Mouse (Mus musculus) kidney, postnatal 10 days (tissue): ENCODE results near the gene Timm10.
A peak's percentile ranks its signal among the peaks of the same experiment; 100 is the strongest.

Source experiments
- DNase-seq: peaks from one replicate; pipeline ENCODE4 v3.0.0; 2021; ENCODE audit warnings: mixed read lengths

Gene Timm10

DNA sequence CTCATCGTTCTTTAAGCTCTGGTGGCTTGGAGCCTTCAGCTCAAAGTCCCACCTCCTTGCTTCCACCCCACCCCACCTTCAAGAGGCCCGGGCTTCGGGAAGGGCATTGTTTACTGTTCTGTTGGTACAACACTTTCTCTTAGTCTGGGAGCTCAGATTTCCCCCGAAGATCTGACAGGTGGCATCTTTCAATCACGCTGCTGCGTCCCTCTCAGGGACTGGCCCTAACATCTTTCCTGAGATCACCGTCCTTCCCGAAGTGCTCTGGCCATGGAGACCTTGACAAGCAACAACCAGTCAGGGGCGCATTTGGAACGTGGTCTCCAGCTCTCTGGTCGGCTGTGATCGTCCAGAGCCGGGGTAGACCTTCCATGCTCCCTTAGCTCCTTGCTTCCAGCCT lies 4.2 kb upstream of the Timm10 start, which contains the start of gene Smtnl1:
Gene Smtnl1, minus strand, starts transcription at position 101 of the 400 bp plus-strand sequence.
- DNase-seq, result no peak

GRCm38 (mm10) chr2:84823237-84823636 lies 3.6 kb upstream of the Timm10 start:
- DNase-seq, result no peak

DNA sequence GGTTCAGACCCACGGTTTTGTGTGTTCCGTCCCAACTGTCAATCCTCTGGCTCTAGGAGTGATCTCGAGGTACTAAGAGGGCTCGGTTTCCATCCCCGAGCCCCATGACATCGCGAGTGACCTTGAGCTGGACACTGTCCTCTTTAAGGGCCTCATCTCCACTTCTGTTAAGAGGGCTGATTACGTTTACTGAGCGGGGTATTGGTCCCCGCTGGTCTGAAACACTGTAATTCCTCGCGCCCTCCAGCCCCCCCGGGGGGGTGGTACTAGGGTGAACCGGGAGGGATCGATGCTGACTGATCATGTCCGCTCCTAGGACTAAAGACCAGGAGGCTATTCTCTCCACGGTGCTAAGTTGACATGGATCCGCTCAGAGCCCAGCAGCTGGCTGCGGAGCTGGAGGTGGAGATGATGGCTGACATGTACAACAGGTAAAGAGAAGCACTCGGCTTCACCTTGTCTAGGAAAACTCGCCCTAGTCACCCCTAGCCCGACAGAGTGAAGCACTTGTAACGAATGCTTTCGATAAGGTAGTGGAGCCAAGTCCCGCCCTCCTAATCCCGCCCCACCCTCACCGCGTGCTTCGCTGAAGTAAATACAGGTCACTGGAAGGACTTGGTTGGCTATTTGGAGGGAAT lies 605 bp downstream of the Timm10 start:
- peak; percentile 45 for DNase-seq

DNA sequence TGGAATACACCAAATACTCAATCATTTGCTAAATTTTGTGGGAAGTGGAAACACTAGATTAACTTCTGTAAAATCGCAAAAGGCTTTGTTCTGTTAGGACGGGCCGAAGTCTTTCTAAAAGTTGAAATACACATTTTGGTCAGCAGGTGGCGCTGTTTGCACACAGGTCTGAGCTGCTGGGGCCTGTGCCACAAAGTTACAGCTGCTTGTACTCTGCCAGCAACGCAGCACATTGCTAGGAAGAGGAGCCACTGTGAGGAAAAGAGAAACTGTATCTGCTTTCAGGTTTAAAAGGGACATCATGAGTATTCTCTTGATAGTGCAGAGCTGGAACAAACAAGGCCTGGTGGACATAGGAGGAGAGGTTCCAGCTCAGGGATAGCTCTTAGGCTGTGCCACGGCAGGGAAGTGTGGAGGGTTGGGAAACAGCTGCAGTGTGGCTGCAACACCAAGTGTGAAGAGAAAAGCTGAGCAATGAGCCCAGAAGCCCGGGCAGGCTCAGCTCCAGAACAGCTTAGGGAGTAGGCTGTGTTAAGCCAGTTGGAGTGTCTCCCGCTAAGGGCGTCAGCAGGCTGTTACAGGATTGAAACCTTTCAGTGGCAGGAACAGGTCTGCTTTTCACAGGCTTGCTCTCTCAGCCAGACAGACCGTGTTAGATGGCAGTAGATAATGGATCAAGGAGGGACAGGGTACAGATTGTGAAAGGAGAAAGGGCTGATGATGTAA lies 5.0 kb downstream of the Timm10 start:
- DNase-seq, result peak; percentile 90

- no peak for DNase-seq
Measured at GRCm38 (mm10) chr2:84837107-84837506, 10.3 kb downstream of the Timm10 start.

- DNase-seq, result no peak
Measured at GRCm38 (mm10) chr2:84837817-84838592, 11.2 kb downstream of the Timm10 start.

DNA sequence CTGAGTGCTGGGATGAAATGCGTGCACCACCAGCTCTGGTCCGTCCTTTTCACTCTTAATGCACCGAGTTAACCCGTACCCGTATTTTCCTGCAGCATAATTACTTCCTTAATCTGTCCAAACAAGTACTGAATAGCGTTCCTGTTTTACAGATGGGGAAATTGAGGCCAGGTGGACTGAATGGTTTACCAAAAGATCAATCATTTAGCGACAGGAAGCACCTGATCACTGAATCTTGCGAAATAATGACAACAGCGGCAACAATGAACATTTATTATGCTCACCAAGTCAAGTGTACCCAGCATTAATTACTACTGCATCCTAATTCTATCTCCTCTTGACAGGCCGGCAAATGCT lies 11.8 kb downstream of the Timm10 start, which contains the start of gene Slc43a1:
Gene Slc43a1, plus strand, starts transcription at position 258 of the 357 bp plus-strand sequence.
- no peak for DNase-seq

GRCm38 (mm10) chr2:84838993-84839980 lies 12.5 kb downstream of the Timm10 start:
- DNase-seq, result peak; percentile 48

DNA sequence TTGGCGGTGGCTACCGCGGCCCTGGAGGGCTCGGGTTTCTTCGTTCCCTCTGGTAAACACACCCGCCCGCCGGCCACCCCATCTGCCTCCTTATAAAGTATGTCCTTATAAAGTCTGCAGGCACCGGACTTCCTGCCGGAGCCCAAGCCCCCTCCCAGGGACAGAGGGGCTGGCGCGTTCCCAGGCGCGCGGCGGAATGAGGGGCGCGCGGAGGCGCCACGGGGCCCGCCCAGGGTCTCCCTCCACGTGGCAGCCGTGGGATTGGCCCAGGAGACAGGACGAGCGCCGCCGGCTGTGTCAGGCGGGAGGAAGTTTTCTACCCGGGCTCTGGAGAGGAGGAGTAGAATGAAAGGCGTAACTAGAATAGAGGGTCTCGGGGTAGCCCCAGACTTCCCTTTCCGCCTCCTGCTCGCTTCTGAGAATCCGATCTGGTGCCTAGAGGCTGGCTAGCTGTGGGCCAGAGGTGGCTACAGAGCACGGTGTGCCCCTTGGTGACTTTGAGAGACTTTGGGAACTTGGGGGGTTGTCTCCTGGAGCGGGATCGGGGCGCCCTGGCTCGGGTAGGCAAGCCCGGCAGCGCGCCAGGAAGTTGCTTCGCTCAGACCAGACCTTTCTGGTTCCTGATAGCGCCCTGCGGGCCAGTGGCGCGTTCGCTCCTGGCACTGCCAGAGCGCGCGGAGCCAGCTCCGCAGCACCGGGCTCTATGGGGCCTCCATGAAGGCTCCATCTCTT lies 13.4 kb downstream of the Timm10 start:
- DNase-seq, result peak; percentile 86

DNA sequence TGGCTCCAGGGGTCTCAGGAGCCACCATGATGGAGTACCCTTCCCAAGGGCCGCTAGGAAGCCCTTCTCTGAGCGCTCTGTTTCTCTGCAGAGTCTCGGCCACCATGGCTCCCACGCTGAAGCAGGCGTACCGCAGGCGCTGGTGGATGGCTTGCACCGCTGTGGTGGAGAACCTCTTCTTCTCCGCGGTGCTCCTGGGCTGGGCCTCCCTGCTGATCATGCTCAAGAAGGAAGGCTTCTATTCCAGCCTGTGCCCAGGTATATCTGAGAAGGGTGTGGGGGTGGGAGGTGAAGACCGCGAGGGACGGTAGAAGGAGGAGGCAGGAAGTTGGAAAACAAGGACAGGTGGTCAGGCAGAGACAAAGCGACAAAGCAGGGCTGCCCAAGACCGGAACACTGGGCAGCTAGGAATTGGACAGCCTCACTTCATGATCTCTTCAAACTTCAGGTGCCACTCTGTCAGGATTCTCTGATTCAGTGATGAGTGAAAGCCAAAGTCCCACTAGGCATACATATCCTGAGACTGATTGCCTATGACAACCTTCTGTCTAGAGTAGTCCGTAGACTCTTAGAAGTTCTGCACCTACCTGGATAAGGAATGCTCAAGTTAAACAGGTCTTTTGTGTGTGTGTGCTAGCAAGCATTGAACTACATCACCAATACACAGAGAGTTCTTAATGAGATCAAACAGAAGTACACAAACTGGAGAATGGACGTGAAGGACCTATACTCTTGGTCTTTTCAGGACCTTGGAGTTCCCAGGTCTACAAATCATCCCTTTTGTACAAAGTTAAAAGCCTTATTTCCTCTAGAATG lies 14.2 kb downstream of the Timm10 start:
- no peak for DNase-seq

- no peak for DNase-seq
Measured at GRCm38 (mm10) chr2:84841905-84842304, 15.1 kb downstream of the Timm10 start.

GRCm38 (mm10) chr2:84843654-84844053 lies 16.9 kb downstream of the Timm10 start:
- DNase-seq, result no peak

DNA sequence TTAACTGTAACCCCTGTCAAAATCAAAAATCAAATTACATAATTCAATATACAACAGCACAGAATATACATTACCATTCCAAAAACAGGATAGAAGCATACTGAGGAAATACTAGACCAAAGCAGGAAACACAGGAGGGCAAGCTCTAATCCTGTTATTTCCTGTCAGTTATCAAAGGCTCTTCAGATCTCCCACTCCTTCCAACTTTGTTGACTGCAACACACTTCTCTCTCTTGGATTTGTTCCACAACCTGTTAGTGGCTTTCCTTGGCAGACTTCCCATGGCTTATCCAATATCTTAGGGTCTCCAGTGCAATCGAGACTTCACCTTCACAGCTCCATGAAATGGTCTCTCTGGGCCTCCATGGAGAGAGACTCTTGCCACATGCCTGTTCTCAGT lies 18.4 kb downstream of the Timm10 start:
- DNase-seq, result no peak

DNA sequence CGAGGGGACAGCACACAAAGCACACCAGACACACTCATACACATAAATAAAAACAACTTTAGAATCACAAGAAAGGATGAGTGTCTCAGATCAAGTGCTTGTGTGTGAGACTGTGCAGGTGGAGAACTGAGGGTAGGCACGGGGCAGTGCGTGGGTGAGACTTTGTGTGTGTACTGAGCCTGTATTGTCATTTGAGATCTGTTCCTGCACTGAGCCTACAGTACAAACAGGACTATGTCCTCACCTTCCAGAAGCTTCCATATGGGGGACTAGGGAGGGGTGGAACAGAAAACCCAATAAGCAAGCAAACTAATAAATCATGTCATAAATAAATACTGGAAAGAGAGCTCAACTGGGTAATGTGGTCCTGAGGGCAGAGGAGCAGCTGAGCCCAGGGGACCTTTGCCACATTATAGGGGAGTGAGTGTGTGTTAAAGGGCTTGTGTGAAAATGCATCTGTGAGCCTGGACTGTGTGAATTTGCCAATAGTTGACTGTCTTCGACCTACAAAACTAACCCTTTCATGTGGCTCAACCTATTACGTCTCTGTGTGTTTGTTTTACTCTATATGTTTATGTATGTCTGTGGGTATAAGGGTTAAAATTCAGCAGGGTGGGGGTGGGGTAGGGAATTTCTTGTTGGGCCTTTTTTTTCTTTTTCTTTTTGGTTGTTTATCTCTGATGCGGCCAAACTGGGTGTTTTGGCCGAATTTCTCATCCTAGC lies 23.8 kb downstream of the Timm10 start:
- no peak for DNase-seq

- DNase-seq, result peak; percentile 77
Measured at GRCm38 (mm10) chr2:84851130-84852040, 24.6 kb downstream of the Timm10 start.

GRCm38 (mm10) chr2:84855732-84856131 lies 28.9 kb downstream of the Timm10 start:
- DNase-seq, result peak; percentile 73

- DNase-seq, result no peak
Measured at GRCm38 (mm10) chr2:84858551-84858950, 31.8 kb downstream of the Timm10 start.

- no peak for DNase-seq
Measured at GRCm38 (mm10) chr2:84859991-84860780, 33.4 kb downstream of the Timm10 start.
